Mouse (Mus musculus) small intestine, adult 2 months (tissue): Measurements from ENCODE around the gene Ssbp2. TPM values are rescaled to one million over a fixed set of nuclear protein-coding genes. Genes with fewer than 3 reads are reported as not detected.

Experiments
- H3K27ac ChIP-seq: fragments of 200-500 bp; 2 replicates; pipeline ENCODE4 v1.5.1; 2012; ENCODE audit warnings: low read depth, low read length, control low read depth, inconsistent platforms; ENCODE audit not compliant: insufficient read depth
- H3K27me3 ChIP-seq: fragments of 200-500 bp; 2 replicates; pipeline ENCODE4 v1.6.1; 2012; ENCODE audit warnings: mild to moderate bottlenecking, moderate library complexity, low read length, inconsistent platforms; ENCODE audit not compliant: control insufficient read depth, insufficient read depth
- H3K36me3 ChIP-seq: fragments of 200-500 bp; 2 replicates; pipeline ENCODE4 v1.6.1; 2012; ENCODE audit warnings: mild to moderate bottlenecking, low read length, control low read depth, inconsistent platforms; ENCODE audit not compliant: control insufficient read depth, insufficient read depth
- H3K4me1 ChIP-seq: fragments of 200-500 bp; 2 replicates; pipeline ENCODE4 v1.6.1; 2012; ENCODE audit warnings: low read length, inconsistent platforms, mixed read lengths; ENCODE audit not compliant: control insufficient read depth, insufficient read depth, insufficient read length
- H3K4me3 ChIP-seq: fragments of 200-500 bp; 2 replicates; pipeline ENCODE4 v1.5.1; 2012; ENCODE audit warnings: low read depth, mild to moderate bottlenecking, control low read depth, inconsistent platforms, low read length, moderate library complexity
- CTCF ChIP-seq: fragments of 200-500 bp; IDR thresholded peaks from 2 replicates; pipeline ENCODE4 v1.5.1; 2012; ENCODE audit warnings: low read depth, mild to moderate bottlenecking, control low read depth, inconsistent platforms, low read length, moderate library complexity, mixed read lengths; ENCODE audit not compliant: insufficient replicate concordance, insufficient read length; ENCODE audit errors: extremely low read depth
- POLR2A ChIP-seq: fragments of 200-500 bp; IDR thresholded peaks from 2 replicates; pipeline ENCODE4 v1.6.1; 2012; ENCODE audit warnings: low read depth, mild to moderate bottlenecking, control low read depth, inconsistent platforms, low read length, moderate library complexity
- WGBS: fragments of 180-500 bp; shearing (Covaris S2); methylation state at CpG from one replicate; pipeline ENCODE4 v1.1.7; 2018; 5-methylcytosine and 5-hydroxymethylcytosine counted together
- polyA plus RNA-seq: library from polyadenylated mRNA; depleted of rRNA; stranded (reverse); fragments of >200 nt; gene quantifications from 2 replicates; pipeline ENCODE4 v1.2.3, GENCODE M21; 2012

Ssbp2 gene
- polyA plus RNA-seq, 1 experiment, result 4.2 TPM

- Histone ChIP-seq H3K27ac (no peak overlapping the region), H3K4me3 (no peak overlapping the region), H3K27me3 (no peaks in the 10 kb centered on the region), H3K36me3 (no peaks in the 10 kb centered on the region), H3K4me1 (no peaks in the 10 kb centered on the region)
- no peak for TF ChIP-seq CTCF
- no peak for TF ChIP-seq POLR2A
- WGBS, result 87% methylated on average over 4 of the region's 4 CpGs
These were observed 32.0 kb downstream of the Ssbp2 start for GRCm38 (mm10) chr13:91492133-91492532.

DNA sequence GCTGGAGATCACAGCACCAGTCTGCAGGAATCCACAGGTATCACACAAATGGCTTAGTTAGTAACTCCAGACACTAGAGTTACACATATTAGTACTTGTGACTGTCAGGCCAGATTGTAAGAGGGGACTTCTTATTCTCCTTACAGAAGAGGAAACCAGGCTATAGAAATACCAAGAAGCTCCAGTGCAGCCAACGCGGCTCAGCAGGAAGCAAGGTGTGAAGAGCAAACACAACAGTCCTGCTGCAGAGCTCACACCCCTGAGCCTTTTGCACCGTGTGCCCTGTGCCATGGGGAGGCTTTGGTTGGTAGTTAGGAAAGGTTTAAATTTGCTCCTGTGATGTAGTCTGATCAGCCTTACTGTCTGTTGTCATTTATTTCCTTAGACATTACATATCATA is 37.0 kb downstream of the Ssbp2 start:
- 31% methylated on average over 3 of the region's 3 CpGs for WGBS
- no peaks in the 10 kb centered on the region for H3K4me1 ChIP-seq
- TF ChIP-seq CTCF (no peak), POLR2A (no peak)

GRCm38 (mm10) chr13:91501735-91502134 is 41.7 kb downstream of the Ssbp2 start:
- Histone ChIP-seq H3K27ac (no peak overlapping the region), H3K4me1 (0 out of 2 replicates have a peak, but pooled peaks cover 2% of the 10 kb centered on the region), H3K27me3 (no peaks in the 10 kb centered on the region), H3K36me3 (no peaks in the 10 kb centered on the region), H3K4me3 (no peak overlapping the region)
- 93% methylated on average over 3 of the region's 3 CpGs for WGBS
- TF ChIP-seq POLR2A, result no peak
- no peak for TF ChIP-seq CTCF

More for the DNA sequence above, 37.0 kb downstream of the Ssbp2 start:
- H3K27ac ChIP-seq, result no peak overlapping the region
- H3K27me3 ChIP-seq, result no peaks in the 10 kb centered on the region
- no peaks in the 10 kb centered on the region for H3K36me3 ChIP-seq
- no peak overlapping the region for H3K4me3 ChIP-seq

DNA sequence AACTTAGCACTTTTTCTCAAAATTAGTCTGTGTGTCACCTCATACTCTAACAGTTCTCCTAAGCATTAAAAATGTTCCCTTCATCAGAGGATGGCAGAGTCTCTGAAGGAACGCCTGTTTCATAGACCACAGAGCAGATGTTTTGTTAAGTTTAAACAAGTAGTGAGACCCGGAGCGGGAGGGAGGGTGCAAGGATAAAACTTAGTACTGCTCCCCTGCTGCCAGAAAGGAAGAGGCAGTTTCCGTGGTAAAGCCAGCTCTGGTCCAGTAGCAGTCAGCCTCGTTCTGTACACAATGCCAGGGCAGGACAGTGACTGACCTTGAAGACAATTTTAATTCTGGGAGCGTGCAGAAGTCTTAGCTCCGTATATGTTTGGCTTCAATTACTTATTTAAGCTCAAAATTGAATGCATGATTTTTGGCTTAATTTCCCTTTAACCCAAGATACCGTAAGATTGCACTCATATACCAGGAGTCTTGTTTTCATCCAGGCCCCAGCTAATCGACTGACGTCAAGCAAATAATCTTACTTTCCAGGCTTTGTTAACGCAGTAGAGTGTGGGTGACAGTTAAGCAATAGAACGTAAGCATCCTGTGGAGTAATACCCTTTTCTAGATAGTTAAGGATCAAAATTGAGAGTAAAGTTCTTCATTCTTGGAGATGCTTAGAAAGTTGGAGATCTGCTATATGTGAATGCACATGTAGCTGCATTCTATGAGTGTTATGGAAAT is 42.7 kb downstream of the Ssbp2 start:
- H3K27ac ChIP-seq, result no peak overlapping the region
- WGBS, result 76% methylated on average over 12 of the region's 12 CpGs

DNA sequence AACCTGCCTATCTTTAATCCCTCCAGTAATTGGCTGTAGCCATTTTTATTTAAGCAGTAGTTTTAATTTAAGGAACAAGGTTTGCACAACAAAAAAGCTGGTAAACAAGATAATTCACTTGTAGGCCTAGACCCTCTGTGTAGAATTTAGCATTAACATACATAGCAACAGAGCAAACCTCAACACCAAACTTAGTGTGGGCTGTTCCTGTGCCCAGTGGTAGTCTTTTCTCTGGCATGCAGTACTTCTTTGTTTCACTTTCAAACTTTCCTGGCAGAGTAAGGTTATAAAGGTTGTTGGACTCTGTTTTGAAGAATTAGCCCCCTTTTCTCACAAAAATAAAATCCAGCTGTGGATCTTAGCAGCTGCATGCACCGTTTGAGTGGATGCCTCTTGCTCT is 48.9 kb downstream of the Ssbp2 start:
- H3K36me3 ChIP-seq, result no peaks in the 10 kb centered on the region

More for the DNA sequence above, 42.7 kb downstream of the Ssbp2 start:
- H3K27me3 ChIP-seq, result no peaks in the 10 kb centered on the region
- H3K4me1 ChIP-seq, result 0 out of 2 replicates have a peak, but pooled peaks cover 2% of the 10 kb centered on the region
- no peaks in the 10 kb centered on the region for H3K36me3 ChIP-seq
- H3K4me3 ChIP-seq, result no peak overlapping the region
- TF ChIP-seq CTCF, result no peak
- TF ChIP-seq POLR2A, result no peak

DNA sequence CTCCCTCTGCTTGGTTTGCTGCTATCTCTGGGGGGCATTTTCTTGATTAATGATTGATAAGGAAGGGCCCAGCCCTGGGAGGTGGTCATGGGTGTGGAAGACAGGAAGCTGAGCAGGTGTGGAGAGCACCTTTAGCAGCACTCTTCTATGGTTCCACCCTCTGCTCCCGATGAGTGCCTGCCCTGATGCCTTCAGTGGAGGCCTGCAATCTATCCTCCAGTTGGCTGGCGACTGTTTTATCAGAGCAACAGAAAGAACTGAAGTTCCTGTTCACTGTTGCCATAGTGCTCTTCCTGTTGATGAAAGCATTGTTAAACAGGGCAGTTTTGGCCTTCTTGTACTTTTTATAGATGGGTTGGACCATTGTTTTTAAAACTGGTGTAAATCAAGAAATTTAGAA is 49.4 kb downstream of the Ssbp2 start:
- H3K4me3 ChIP-seq, result no peak overlapping the region
- no peaks in the 10 kb centered on the region for H3K27me3 ChIP-seq
- WGBS, result 2% methylated on average over 2 of the region's 2 CpGs
- H3K27ac ChIP-seq, result no peak overlapping the region
- no peaks in the 10 kb centered on the region for H3K36me3 ChIP-seq
- H3K4me1 ChIP-seq, result peaks cover 5% of the 10 kb centered on the region; the same call in 1 of the 2 replicates
- TF ChIP-seq CTCF, result no peak
- TF ChIP-seq POLR2A, result no peak

More for the DNA sequence above, 48.9 kb downstream of the Ssbp2 start:
- 32% methylated on average over 1 of the region's 1 CpGs for WGBS
- TF ChIP-seq CTCF, result no peak
- TF ChIP-seq POLR2A, result no peak
- no peaks in the 10 kb centered on the region for H3K27me3 ChIP-seq
- H3K27ac ChIP-seq, result no peak overlapping the region
- H3K4me3 ChIP-seq, result no peak overlapping the region
- H3K4me1 ChIP-seq, result peaks cover 5% of the 10 kb centered on the region; the same call in 1 of the 2 replicates

DNA sequence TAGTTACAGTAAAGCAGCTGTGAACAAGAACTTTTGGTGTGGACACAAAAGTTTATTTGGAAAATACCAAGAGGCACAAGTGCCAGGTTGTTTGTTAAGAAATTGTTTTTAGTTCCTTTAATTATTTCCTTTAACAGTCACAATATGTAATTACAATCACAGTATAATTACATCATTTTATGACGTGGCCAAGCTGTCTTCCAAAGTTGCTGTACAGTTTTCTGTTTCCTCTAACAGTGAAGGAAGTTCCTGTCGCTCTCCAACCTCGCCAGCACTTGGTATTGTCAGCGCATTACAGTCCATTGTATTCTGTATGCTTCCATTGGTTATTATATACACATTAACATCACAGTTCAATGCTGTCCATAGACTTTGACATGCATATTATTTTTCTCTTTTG is 54.9 kb downstream of the Ssbp2 start:
- H3K36me3 ChIP-seq, result no peaks in the 10 kb centered on the region
- H3K27ac ChIP-seq, result no peak overlapping the region
- TF ChIP-seq POLR2A (no peak), CTCF (no peak)
- WGBS, result 57% methylated on average over 4 of the region's 4 CpGs
- no peaks in the 10 kb centered on the region for H3K27me3 ChIP-seq
- no peaks in the 10 kb centered on the region for H3K4me1 ChIP-seq
- no peak overlapping the region for H3K4me3 ChIP-seq
